Mouse (Mus musculus) stomach, postnatal 0 days (tissue): ENCODE measurements around the gene Eif2ak1. TPM values are rescaled to one million over a fixed set of nuclear protein-coding genes. Genes with fewer than 3 reads are reported as not detected.

ENCODE experiments used
- ATAC-seq: fragments of 200-750 bp; cut with Nextera tagmentation; 2 replicates; pipeline ENCODE4 v1.8.0; 2017; ENCODE audit not compliant: low FRiP score, low TSS enrichment
- DNase-seq: peaks from one replicate; pipeline ENCODE4 v3.0.0-alpha.2; 2016; ENCODE audit warnings: low spot score
- H3K27ac ChIP-seq: fragments of 300-500 bp; sonication (generic); replicated peaks from 2 replicates; pipeline ENCODE4 v1.5.1; 2014; ENCODE audit warnings: mild to moderate bottlenecking, control low read depth
- H3K27me3 ChIP-seq: fragments of 300-500 bp; sonication (generic); 2 replicates; pipeline ENCODE4 v1.6.1; 2014; ENCODE audit warnings: low read length; ENCODE audit not compliant: control insufficient read depth, insufficient read depth
- H3K36me3 ChIP-seq: fragments of 300-500 bp; sonication (generic); 2 replicates; pipeline ENCODE4 v1.6.1; 2014; ENCODE audit warnings: low read length, mixed read lengths; ENCODE audit not compliant: control insufficient read depth, insufficient read depth
- H3K4me1 ChIP-seq: fragments of 300-500 bp; sonication (generic); replicated peaks from 2 replicates; pipeline ENCODE4 v1.6.1; 2014; ENCODE audit warnings: antibody characterized with exemption; ENCODE audit not compliant: control insufficient read depth, insufficient read depth
- H3K4me2 ChIP-seq: fragments of 300-500 bp; sonication (generic); replicated peaks from 2 replicates; pipeline ENCODE4 v1.6.1; 2014; ENCODE audit warnings: low read depth, mild to moderate bottlenecking, control low read depth, moderate library complexity
- H3K4me3 ChIP-seq: fragments of 300-500 bp; sonication (generic); 2 replicates; pipeline ENCODE4 v1.5.1; 2014; ENCODE audit warnings: low read depth, low read length, control low read depth
- H3K9ac ChIP-seq: fragments of 300-500 bp; sonication (generic); 2 replicates; pipeline ENCODE4 v1.6.1; 2014; ENCODE audit warnings: mild to moderate bottlenecking, low read length, control low read depth, mixed read lengths
- H3K9me3 ChIP-seq: fragments of 300-500 bp; sonication (generic); 2 replicates; pipeline ENCODE4 v1.6.1; 2016; ENCODE audit warnings: low read length; ENCODE audit not compliant: control insufficient read depth
- EP300 ChIP-seq: optimal IDR thresholded peaks from 2 replicates; pipeline ENCODE3; 2016; ENCODE audit warnings: antibody characterized with exemption
- WGBS: fragments of 180-500 bp; shearing (Covaris S2); extraction: QIAGEN DNeasy Blood & Tissue Kit; methylation state at CpG from one replicate; pipeline ENCODE4 v1.1.7; 2014; 5-methylcytosine and 5-hydroxymethylcytosine counted together
- polyA plus RNA-seq: library from polyadenylated mRNA; unstranded; fragments of >200 nt; fragmentation: Nextera tagmentation; extraction: Ambion mirVana; gene quantifications from 2 replicates; pipeline ENCODE4 v1.2.1, GENCODE M21; 2015

The Eif2ak1 gene
- polyA plus RNA-seq, 1 experiment from 2014 or later, result 19.9 TPM

DNA sequence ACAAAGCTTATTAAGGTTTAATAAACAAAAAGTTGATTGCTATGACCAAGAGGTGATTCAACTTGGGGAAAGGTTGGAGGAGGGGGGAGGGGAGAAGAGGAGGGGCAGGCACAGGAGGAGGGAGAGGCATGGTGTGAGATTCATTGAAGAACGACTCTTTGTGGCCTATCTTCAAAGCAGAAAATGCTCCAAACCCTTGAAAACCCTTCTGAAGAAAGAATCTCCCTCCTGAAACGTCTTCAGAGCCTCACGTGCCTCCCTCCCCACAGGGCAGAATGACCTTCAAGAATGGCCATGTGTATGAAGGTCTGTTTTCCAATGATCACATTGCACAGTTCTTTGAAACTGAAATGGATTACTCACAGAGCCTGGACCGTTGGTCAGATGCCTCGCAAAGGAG lies 132.4 kb downstream of the Eif2ak1 start:
- no peak for DNase-seq
- Histone ChIP-seq H3K9me3 (no peaks in the 10 kb centered on the region), H3K4me2 (no peak overlapping the region), H3K4me1 (no peaks in the 10 kb centered on the region), H3K36me3 (no peaks in the 10 kb centered on the region), H3K27me3 (no peaks in the 10 kb centered on the region), H3K27ac (no peak overlapping the region), H3K9ac (no peak overlapping the region), H3K4me3 (no peak overlapping the region)
- 48% methylated on average over 5 of the region's 5 CpGs for WGBS
- ATAC-seq, result no peak
- TF ChIP-seq EP300, result no peak

Other genes with a start within 250 kb of the Eif2ak1 start
- 32.7 and 34.6 TPM in 2 replicates for gene Cyth3, start 195.3 kb upstream of the Eif2ak1 start, polyA plus RNA-seq
- gene Usp42, start 85.5 kb upstream of the Eif2ak1 start, polyA plus RNA-seq, result 5.1 and 5.7 TPM in 2 replicates
- 0.08 TPM in 1 of 2 replicates, not detected in the other for gene Ankrd61, start 79.9 kb downstream of the Eif2ak1 start, polyA plus RNA-seq
- gene Aimp2, start 92.1 kb downstream of the Eif2ak1 start, polyA plus RNA-seq, result 65.6 and 69.4 TPM in 2 replicates
- gene Pms2, start 92.2 kb downstream of the Eif2ak1 start, polyA plus RNA-seq, result 8.0 and 8.9 TPM in 2 replicates
- 0.28 TPM in 1 of 2 replicates, not detected in the other for gene Gm42421, start 110.4 kb downstream of the Eif2ak1 start, polyA plus RNA-seq
- gene Rsph10b, start 115.2 kb downstream of the Eif2ak1 start, polyA plus RNA-seq, result 0.19 and 0.27 TPM in 2 replicates
- 57.1 and 59.6 TPM in 2 replicates for gene Ccz1, start 197.1 kb downstream of the Eif2ak1 start, polyA plus RNA-seq
- gene Ocm, start 208.9 kb downstream of the Eif2ak1 start, polyA plus RNA-seq, result 0.16 and 0.23 TPM in 2 replicates